Mouse (Mus musculus): ENCODE data around the gene Lyz2.

- no peak for TF ChIP-seq HCFC1 (IDR thresholded peaks at IDR 0.05; ENCODE audit: borderline replicate concordance, insufficient read depth, low read length)
- TF ChIP-seq CHD2 (IDR thresholded peaks at IDR 0.05; ENCODE audit: low read depth, low read length), result no peak
- no peak for TF ChIP-seq ZNF384 (IDR thresholded peaks at IDR 0.05; ENCODE audit: low read depth, low read length)
- TF ChIP-seq MAFK (IDR thresholded peaks at IDR 0.05; ENCODE audit: insufficient read depth, low read depth, low read length), result no peak
Measured at GRCm38 (mm10) chr10:117301688-117302087, 19.6 kb upstream of the Lyz2 start.
